Mouse (Mus musculus): ENCODE measurements around the gene Gm20812. TPM values are rescaled to one million over a fixed set of nuclear protein-coding genes. Genes with fewer than 3 reads are reported as not detected.
"Not testable (repeated sequence)": the region's sequence is repeated elsewhere in the genome, so short reads cannot be mapped to it uniquely, and the experiment has no call there.

The Gm20812 gene
- not detected in 2 replicates for total RNA-seq (2015)
- total RNA-seq (2017), result not detected in 2 replicates

GRCm38 (mm10) chrY:12381681-12382080 lies at the start of gene Gm20812:
Gene Gm20812, plus strand, starts transcription at chrY:12381981.
- not testable (repeated sequence) for ATAC-seq (replicated peaks; ENCODE audit: poor library complexity)

Other genes with a start within 250 kb of the Gm20812 start
- not detected in 2 replicates for gene Gm29554, start 108.0 kb upstream of the Gm20812 start, total RNA-seq (2015)
- not detected in 2 replicates for gene Gm29554, start 108.0 kb upstream of the Gm20812 start, total RNA-seq (2017)

Data from megakaryocyte progenitor cell, adult 5-6 weeks (primary cell).